ENCODE assay signal across 8 mouse cellular contexts in genomic region chrX:12127799-12128164, GRCm38 (mm10). TPM values are rescaled to one million over a fixed set of nuclear protein-coding genes. Genes with fewer than 3 reads are reported as not detected.
DNase-seq lines count a peak whose midpoint lies in the region; ATAC-seq and TF ChIP-seq lines count a peak whose summit lies in the region.

No protein-coding gene starts in this region.

- peak overlapping the region; percentile 58 for H3K9ac ChIP-seq in kidney, embryonic 15.5 days
- peak overlapping the region; percentile 69 for H3K9ac ChIP-seq in heart, postnatal 0 days (replicated peaks; ENCODE audit: low read depth, low read length)

- no peaks in the 10 kb centered on the region for H3K9me3 ChIP-seq in kidney, embryonic 15.5 days (replicated peaks)
- no peaks in the 10 kb centered on the region for H3K9me3 ChIP-seq in heart, postnatal 0 days (replicated peaks; ENCODE audit: control insufficient read depth, low read length)

- WGBS in kidney, embryonic 15.5 days: 2% methylated on average over 37 of the region's 37 CpGs
- WGBS in heart, postnatal 0 days: 4% methylated on average over 29 of the region's 37 CpGs
- WGBS in macrophage (ENCODE audit: missing documents): 9% methylated on average over 29 of the region's 37 CpGs

- no peak for TF ChIP-seq CTCF in heart, postnatal 0 days (IDR thresholded peaks at IDR 0.05; ENCODE audit: low read depth)

- TF ChIP-seq EP300 in heart, postnatal 0 days (IDR thresholded peaks at IDR 0.05; ENCODE audit: low read depth): no peak

- no peaks in the 10 kb centered on the region for H3K36me3 ChIP-seq in kidney, embryonic 15.5 days
- H3K36me3 ChIP-seq in heart, postnatal 0 days (replicated peaks; ENCODE audit: control insufficient read depth, insufficient read depth, low read length): no peaks in the 10 kb centered on the region
- no peaks in the 10 kb centered on the region for H3K36me3 ChIP-seq in macrophage (ENCODE audit: inconsistent target)

- peak overlapping the region; percentile 94 for H3K27ac ChIP-seq in kidney, embryonic 15.5 days
- H3K27ac ChIP-seq in heart, postnatal 0 days (ENCODE audit: low read depth): peak overlapping the region; percentile 87
- no peak overlapping the region for H3K27ac ChIP-seq in macrophage

- peaks cover 73% of the 10 kb centered on the region for H3K4me1 ChIP-seq in kidney, embryonic 15.5 days
- H3K4me1 ChIP-seq in heart, postnatal 0 days (ENCODE audit: control insufficient read depth, insufficient read depth): peaks cover 13% of the 10 kb centered on the region; the same call in 1 of the 2 replicates

- H3K27me3 ChIP-seq in kidney, embryonic 15.5 days: peaks cover 90% of the 10 kb centered on the region
- H3K27me3 ChIP-seq in heart, postnatal 0 days (ENCODE audit: control insufficient read depth, insufficient read depth, low read length): 0 out of 2 replicates have a peak, but pooled peaks cover 2% of the 10 kb centered on the region

- peak overlapping the region; percentile 57 for H3K4me3 ChIP-seq in kidney, embryonic 15.5 days (replicated peaks)
- peak overlapping the region; percentile 69 for H3K4me3 ChIP-seq in heart, postnatal 0 days (ENCODE audit: low read depth, low read length)
- H3K4me3 ChIP-seq in macrophage (ENCODE audit: inconsistent target): peak overlapping the region; percentile 25

- DNase-seq in kidney, postnatal 14 days: no peak
- DNase-seq in NIH3T3 (ENCODE audit: low read depth): peak; percentile 49
- no peak for DNase-seq in heart, postnatal 0 days (ENCODE audit: low spot score)
- no peak for DNase-seq in urinary bladder, adult 18-20 months (ENCODE audit: low spot score in 2 of 2)
- no peak for DNase-seq in cerebellum, adult 9-10 months
- DNase-seq in adrenal gland, postnatal 10 days: no peak

- peak; percentile 1; the same call in 1 of the 2 replicates for ATAC-seq in kidney, embryonic 15.5 days (replicated peaks; ENCODE audit: low FRiP score)
- 0 out of 2 replicates have a peak, but pooled peaks have one; percentile 3 for ATAC-seq in heart, postnatal 0 days (ENCODE audit: insufficient read depth, low read depth)

- peak overlapping the region; percentile 66 for H3K4me2 ChIP-seq in kidney, embryonic 15.5 days
- H3K4me2 ChIP-seq in heart, postnatal 0 days (ENCODE audit: low read depth, low read length): peak overlapping the region; percentile 86

- H3K79me2 ChIP-seq in macrophage (ENCODE audit: inconsistent target): no peaks in the 10 kb centered on the region

RNA-seq across cellular contexts. Expression of gene Bcor, which starts 32.4 kb away (rescaled TPM):
- 18.8 and 19.3 TPM in 2 replicates for polyA plus RNA-seq in kidney, embryonic 15.5 days (2015; fragmentation: Nextera tagmentation; extraction: Ambion mirVana)
- 25.7 and 35.5 TPM in 2 replicates for total RNA-seq in heart, postnatal 0 days (2014; rRNA removed; ENCODE audit: low replicate concordance)
- polyA plus RNA-seq in heart, postnatal 0 days (2015; fragmentation: Nextera tagmentation; extraction: Ambion mirVana): 8.9 and 10.1 TPM in 2 replicates
- total RNA-seq in macrophage (2018; cell fraction: chromatin; rRNA removed): 100 to 1,000 TPM in 2 of 26 experiments, 10 to 100 TPM in 24; 15.3 to 177 (median 30.9) TPM
- total RNA-seq in macrophage (2018; cell fraction: cytosol; rRNA removed): 10 to 100 TPM; 13.1 to 93.5 (median 21.7) TPM
- 100 to 1,000 TPM in 1 of 26 experiments, 10 to 100 TPM in 25; 14.2 to 120 (median 21.9) TPM for total RNA-seq in macrophage (2018; cell fraction: nucleus; rRNA removed)
- polyA plus RNA-seq in macrophage (2018): 12.8 to 15.2 TPM (median 13.3 TPM) in 3 replicates
- total RNA-seq in adrenal gland, postnatal 10 days (2021): 10 to 100 TPM; 21.1 to 23.3 TPM
